Mouse (Mus musculus): Measurements from ENCODE around the gene Trim3. TPM values are rescaled to one million over a fixed set of nuclear protein-coding genes. Genes with fewer than 3 reads are reported as not detected.

Gene Trim3
- polyA plus RNA-seq, 1 experiment from 2014 or later, result 27.9 TPM

- Histone ChIP-seq H3K9ac (no peak overlapping the region), H3K27ac (ENCODE audit: poor library complexity, severe bottlenecking) (no peak overlapping the region), H3K4me1 (replicated peaks) (peaks cover 13% of the 10 kb centered on the region), H3K9me3 (replicated peaks) (no peaks in the 10 kb centered on the region), H3K4me3 (no peak overlapping the region), H3K36me3 (peaks cover 42% of the 10 kb centered on the region), H3K27me3 (replicated peaks) (no peaks in the 10 kb centered on the region), H3K4me2 (no peak overlapping the region)
- WGBS, result 83% methylated on average over 8 of the region's 8 CpGs
- no peak for ATAC-seq (ENCODE audit: insufficient number of reproducible peaks, low FRiP score)
Measured at GRCm38 (mm10) chr7:105556406-105556805, 77.0 kb downstream of the Trim3 start.

- WGBS, result 84% methylated on average over 10 of the region's 10 CpGs
- Histone ChIP-seq H3K9ac (peak overlapping the region; percentile 75; the same call in 1 of the 2 replicates), H3K4me3 (peak overlapping the region; percentile 72; the same call in 1 of the 2 replicates), H3K9me3 (replicated peaks) (no peaks in the 10 kb centered on the region), H3K36me3 (peaks cover 37% of the 10 kb centered on the region), H3K4me1 (replicated peaks) (peaks cover 13% of the 10 kb centered on the region), H3K27me3 (replicated peaks) (no peaks in the 10 kb centered on the region), H3K27ac (ENCODE audit: poor library complexity, severe bottlenecking) (no peak overlapping the region), H3K4me2 (peak overlapping the region; percentile 72)
- ATAC-seq (ENCODE audit: insufficient number of reproducible peaks, low FRiP score), result no peak
Measured at GRCm38 (mm10) chr7:105555571-105555970, 77.8 kb downstream of the Trim3 start.

Other genes with a start within 250 kb of the Trim3 start
- 34.0 and 36.2 TPM in 2 replicates for gene Fam160a2, start 233.5 kb downstream of the Trim3 start, polyA plus RNA-seq (2016; fragmentation: Nextera tagmentation; extraction: Ambion mirVana)
- not detected in 2 replicates for gene Cnga4, start 229.0 kb downstream of the Trim3 start, polyA plus RNA-seq (2016; fragmentation: Nextera tagmentation; extraction: Ambion mirVana)
- not detected in 2 replicates for gene Cckbr, start 207.8 kb downstream of the Trim3 start, polyA plus RNA-seq (2016; fragmentation: Nextera tagmentation; extraction: Ambion mirVana)
- 68.1 and 72.6 TPM in 2 replicates for gene Cavin3, start 151.3 kb downstream of the Trim3 start, polyA plus RNA-seq (2016; fragmentation: Nextera tagmentation; extraction: Ambion mirVana)
- gene Smpd1, start 79.2 kb downstream of the Trim3 start, polyA plus RNA-seq (2016; fragmentation: Nextera tagmentation; extraction: Ambion mirVana), result 52.4 and 54.6 TPM in 2 replicates
- gene Apbb1, start 51.9 kb downstream of the Trim3 start, polyA plus RNA-seq (2016; fragmentation: Nextera tagmentation; extraction: Ambion mirVana), result 48.8 and 52.9 TPM in 2 replicates
- gene Hpx, start 33.4 kb downstream of the Trim3 start, polyA plus RNA-seq (2016; fragmentation: Nextera tagmentation; extraction: Ambion mirVana), result 0.33 and 1.9 TPM in 2 replicates
- gene Timm10b, start 6.5 kb upstream of the Trim3 start, polyA plus RNA-seq (2016; fragmentation: Nextera tagmentation; extraction: Ambion mirVana), result 142 and 155 TPM in 2 replicates
- gene Arfip2, start 6.8 kb upstream of the Trim3 start, polyA plus RNA-seq (2016; fragmentation: Nextera tagmentation; extraction: Ambion mirVana), result 45.5 and 45.6 TPM in 2 replicates
- 14.1 and 14.8 TPM in 2 replicates for gene Gm45799, start 7.0 kb upstream of the Trim3 start, polyA plus RNA-seq (2016; fragmentation: Nextera tagmentation; extraction: Ambion mirVana)
- gene Dnhd1, start 17.3 kb upstream of the Trim3 start, polyA plus RNA-seq (2016; fragmentation: Nextera tagmentation; extraction: Ambion mirVana), result 0.41 and 0.52 TPM in 2 replicates
- gene Ilk, start 103.0 kb upstream of the Trim3 start, polyA plus RNA-seq (2016; fragmentation: Nextera tagmentation; extraction: Ambion mirVana), result 384 and 391 TPM in 2 replicates
- 29.1 and 30.9 TPM in 2 replicates for gene Rrp8, start 103.8 kb upstream of the Trim3 start, polyA plus RNA-seq (2016; fragmentation: Nextera tagmentation; extraction: Ambion mirVana)
- gene Taf10, start 110.8 kb upstream of the Trim3 start, polyA plus RNA-seq (2016; fragmentation: Nextera tagmentation; extraction: Ambion mirVana), result 142 and 160 TPM in 2 replicates
- gene Tpp1, start 118.7 kb upstream of the Trim3 start, polyA plus RNA-seq (2016; fragmentation: Nextera tagmentation; extraction: Ambion mirVana), result 87.7 and 97.8 TPM in 2 replicates
- gene Dchs1, start 154.1 kb upstream of the Trim3 start, polyA plus RNA-seq (2016; fragmentation: Nextera tagmentation; extraction: Ambion mirVana), result 8.7 and 9.4 TPM in 2 replicates
- 232 TPM in 2 replicates for gene Mrpl17, start 177.5 kb upstream of the Trim3 start, polyA plus RNA-seq (2016; fragmentation: Nextera tagmentation; extraction: Ambion mirVana)

All from heart, embryonic 12.5 days (tissue).